Mouse (Mus musculus): ENCODE results near the gene Hdac5. TPM values are rescaled to one million over a fixed set of nuclear protein-coding genes. Genes with fewer than 3 reads are reported as not detected.
A peak's percentile ranks its signal among the peaks of the same experiment; 100 is the strongest.

The Hdac5 gene
- polyA plus RNA-seq, 1 experiment, result 194 TPM

DNA sequence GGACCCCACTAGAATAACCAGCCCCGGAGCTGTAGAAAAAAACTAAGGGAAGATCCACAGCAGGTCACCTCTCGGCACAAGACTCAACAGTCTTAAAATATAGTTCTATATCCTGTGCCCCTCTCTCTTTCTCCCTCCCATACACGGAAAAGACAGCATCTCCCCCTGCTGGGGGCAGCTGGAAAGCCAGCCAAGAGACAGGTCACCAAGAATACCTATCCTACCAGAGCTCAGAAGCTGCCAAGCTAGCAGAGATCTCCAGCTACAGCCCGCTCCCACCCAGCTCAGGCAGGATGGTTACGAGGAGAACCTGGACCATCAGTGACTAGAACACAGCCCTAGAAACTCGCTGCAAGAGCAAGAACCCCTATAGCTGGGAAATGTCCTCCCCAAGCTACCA is 6.8 kb downstream of the Hdac5 start:
- no peaks in the 10 kb centered on the region for H3K27me3 ChIP-seq (ENCODE audit: control insufficient read depth, insufficient read depth, low read length)
- TF ChIP-seq POLR2A (IDR thresholded peaks at IDR 0.05; ENCODE audit: borderline replicate concordance, insufficient read depth, low read length), result no peak
- TF ChIP-seq CTCF (IDR thresholded peaks at IDR 0.05; ENCODE audit: borderline replicate concordance, insufficient read depth, low read depth, low read length), result 0 out of 2 replicates have a peak, but pooled peaks have one; percentile 21
- H3K4me3 ChIP-seq (replicated peaks; ENCODE audit: insufficient read depth, low read depth, low read length), result no peak overlapping the region
- DNase-seq, result peak; percentile 34 to 43
- no peak overlapping the region for H3K27ac ChIP-seq (ENCODE audit: insufficient read depth, low read length)
- H3K4me1 ChIP-seq (ENCODE audit: control insufficient read depth, insufficient read depth, low read length), result peaks cover 79% of the 10 kb centered on the region
- WGBS, result 39% methylated on average over 6 of the region's 6 CpGs

- TF ChIP-seq CTCF (IDR thresholded peaks at IDR 0.05; ENCODE audit: borderline replicate concordance, insufficient read depth, low read depth, low read length), result no peak
- TF ChIP-seq POLR2A (IDR thresholded peaks at IDR 0.05; ENCODE audit: borderline replicate concordance, insufficient read depth, low read length), result no peak
- peak overlapping the region; percentile 17; the same call in 1 of the 2 replicates for H3K27ac ChIP-seq (ENCODE audit: insufficient read depth, low read length)
- peak; percentile 58 to 65 for DNase-seq
- no peaks in the 10 kb centered on the region for H3K27me3 ChIP-seq (ENCODE audit: control insufficient read depth, insufficient read depth, low read length)
- H3K4me1 ChIP-seq (ENCODE audit: control insufficient read depth, insufficient read depth, low read length), result peaks cover 87% of the 10 kb centered on the region
- H3K4me3 ChIP-seq (replicated peaks; ENCODE audit: insufficient read depth, low read depth, low read length), result no peak overlapping the region
- 20% methylated on average over 8 of the region's 8 CpGs for WGBS
Measured at GRCm38 (mm10) chr11:102221954-102222351, 8.0 kb downstream of the Hdac5 start.

DNA sequence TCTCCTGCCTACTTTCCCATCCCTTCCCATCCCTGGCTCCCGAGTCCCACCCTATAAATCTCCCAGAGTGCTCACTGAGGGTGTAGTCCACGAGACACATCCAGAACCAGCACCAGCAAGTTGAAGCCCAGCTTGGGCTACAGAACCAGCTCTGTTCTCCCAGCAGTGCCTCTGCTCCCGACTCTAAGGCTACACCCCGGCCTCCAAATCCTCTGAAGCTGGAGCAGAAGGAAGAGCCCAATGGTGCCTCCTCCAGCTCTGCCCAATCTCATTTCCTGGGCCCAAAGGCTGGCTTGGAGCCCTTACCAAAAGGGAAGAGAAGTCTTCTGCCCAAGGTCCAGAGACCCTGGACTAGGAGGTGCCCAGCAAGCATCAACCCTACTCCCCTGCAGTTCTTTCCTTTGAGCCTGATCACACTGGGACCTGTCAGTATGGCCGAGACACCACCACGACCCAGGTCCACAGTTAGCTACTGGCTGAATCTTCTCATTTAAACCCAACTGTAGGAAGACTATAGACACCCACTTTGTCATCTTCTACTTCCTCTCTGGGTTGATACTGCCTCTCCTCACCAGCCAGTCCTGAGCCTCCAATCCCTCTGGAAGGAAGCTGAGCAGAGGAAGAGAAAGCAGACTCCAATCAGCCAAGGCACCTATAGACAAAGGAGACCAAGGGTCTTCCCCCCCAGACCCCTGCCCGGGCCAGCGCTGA is 8.6 kb downstream of the Hdac5 start:
- 67% methylated on average over 8 of the region's 8 CpGs for WGBS
- peak overlapping the region; percentile 17; the same call in 1 of the 2 replicates for H3K27ac ChIP-seq (ENCODE audit: insufficient read depth, low read length)
- peaks cover 84% of the 10 kb centered on the region for H3K4me1 ChIP-seq (ENCODE audit: control insufficient read depth, insufficient read depth, low read length)
- TF ChIP-seq POLR2A (IDR thresholded peaks at IDR 0.05; ENCODE audit: borderline replicate concordance, insufficient read depth, low read length) (no peak), CTCF (IDR thresholded peaks at IDR 0.05; ENCODE audit: borderline replicate concordance, insufficient read depth, low read depth, low read length) (no peak)
- H3K27me3 ChIP-seq (ENCODE audit: control insufficient read depth, insufficient read depth, low read length), result no peaks in the 10 kb centered on the region
- H3K4me3 ChIP-seq (replicated peaks; ENCODE audit: insufficient read depth, low read depth, low read length), result no peak overlapping the region
- peak; percentile 6 to 30 for DNase-seq

- TF ChIP-seq POLR2A (IDR thresholded peaks at IDR 0.05; ENCODE audit: borderline replicate concordance, insufficient read depth, low read length) (no peak), CTCF (IDR thresholded peaks at IDR 0.05; ENCODE audit: borderline replicate concordance, insufficient read depth, low read depth, low read length) (no peak)
- DNase-seq, result peak; percentile 43
- Histone ChIP-seq H3K27ac (ENCODE audit: insufficient read depth, low read length) (no peak overlapping the region), H3K4me1 (ENCODE audit: control insufficient read depth, insufficient read depth, low read length) (peaks cover 83% of the 10 kb centered on the region), H3K27me3 (ENCODE audit: control insufficient read depth, insufficient read depth, low read length) (no peaks in the 10 kb centered on the region), H3K4me3 (replicated peaks; ENCODE audit: insufficient read depth, low read depth, low read length) (no peak overlapping the region)
- 32% methylated on average over 6 of the region's 6 CpGs for WGBS
Measured at GRCm38 (mm10) chr11:102220451-102220850, 9.5 kb downstream of the Hdac5 start.

DNA sequence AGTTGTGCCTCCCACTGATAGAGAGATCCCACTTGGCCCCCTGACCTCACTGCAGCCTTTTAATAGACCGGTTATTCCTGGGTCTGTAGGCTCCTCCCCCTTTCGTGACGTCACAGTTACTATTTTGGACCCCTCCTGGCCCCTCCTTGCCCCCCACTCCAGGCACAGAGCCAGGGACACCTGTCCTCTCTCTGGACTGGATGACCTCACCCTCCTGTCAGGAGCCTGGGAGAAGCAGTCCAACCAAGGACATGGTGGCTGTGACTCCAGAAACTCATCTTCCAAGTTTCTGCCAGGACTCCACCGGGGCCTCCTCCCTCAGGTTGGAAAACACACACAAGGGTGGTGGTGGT is 10.0 kb downstream of the Hdac5 start:
- WGBS, result 19% methylated on average over 4 of the region's 4 CpGs
- peak overlapping the region; percentile 69 for H3K27ac ChIP-seq (ENCODE audit: insufficient read depth, low read length)

DNA sequence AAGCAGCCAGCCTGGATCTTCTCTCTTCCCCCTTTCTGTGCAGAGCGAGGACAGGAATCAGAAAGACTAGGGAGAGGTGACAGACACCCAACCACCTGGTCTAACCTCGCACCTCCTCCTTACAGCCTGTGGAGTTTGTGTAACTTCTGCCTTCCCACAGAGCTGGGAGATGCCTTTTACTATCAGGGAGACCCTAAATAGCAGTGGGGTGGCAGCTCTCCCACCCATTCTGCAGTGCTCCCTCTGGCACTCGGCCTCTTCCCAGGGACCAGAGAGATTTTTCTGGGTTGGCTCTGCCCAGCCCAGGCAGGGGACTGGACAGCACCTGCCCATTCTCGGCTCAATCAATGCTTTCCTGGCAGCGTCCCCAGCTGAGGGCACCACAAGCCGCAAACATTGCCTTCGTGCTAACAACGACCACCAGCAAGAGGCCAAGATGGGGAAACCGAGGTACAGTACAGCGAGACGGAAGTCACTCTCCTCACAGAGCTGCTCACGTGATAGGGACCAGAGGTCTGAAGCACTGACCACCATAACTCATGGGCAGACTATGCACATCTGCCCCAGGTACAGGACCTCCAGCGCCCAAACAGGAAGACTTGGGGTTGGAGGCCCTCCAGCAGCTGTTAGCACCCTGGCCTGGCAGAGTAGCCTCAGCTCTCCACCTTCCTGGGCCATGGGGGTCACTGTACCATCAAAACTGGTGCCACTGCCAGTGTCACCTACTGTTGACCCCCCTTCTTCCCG is 10.5 kb downstream of the Hdac5 start:
- peak; percentile 72 to 74 for DNase-seq
- H3K4me3 ChIP-seq (replicated peaks; ENCODE audit: insufficient read depth, low read depth, low read length), result peak overlapping the region; percentile 15
- H3K4me1 ChIP-seq (ENCODE audit: control insufficient read depth, insufficient read depth, low read length), result peaks cover 85% of the 10 kb centered on the region
- TF ChIP-seq CTCF (IDR thresholded peaks at IDR 0.05; ENCODE audit: borderline replicate concordance, insufficient read depth, low read depth, low read length) (no peak), POLR2A (IDR thresholded peaks at IDR 0.05; ENCODE audit: borderline replicate concordance, insufficient read depth, low read length) (no peak)
- H3K27ac ChIP-seq (ENCODE audit: insufficient read depth, low read length), result peak overlapping the region; percentile 69
- WGBS, result 22% methylated on average over 14 of the region's 14 CpGs
- no peaks in the 10 kb centered on the region for H3K27me3 ChIP-seq (ENCODE audit: control insufficient read depth, insufficient read depth, low read length)

More for the DNA sequence above, 10.0 kb downstream of the Hdac5 start:
- DNase-seq, result peak; percentile 68
- no peak overlapping the region for H3K4me3 ChIP-seq (replicated peaks; ENCODE audit: insufficient read depth, low read depth, low read length)
- no peaks in the 10 kb centered on the region for H3K27me3 ChIP-seq (ENCODE audit: control insufficient read depth, insufficient read depth, low read length)
- peaks cover 85% of the 10 kb centered on the region for H3K4me1 ChIP-seq (ENCODE audit: control insufficient read depth, insufficient read depth, low read length)
- no peak for TF ChIP-seq POLR2A (IDR thresholded peaks at IDR 0.05; ENCODE audit: borderline replicate concordance, insufficient read depth, low read length)
- no peak for TF ChIP-seq CTCF (IDR thresholded peaks at IDR 0.05; ENCODE audit: borderline replicate concordance, insufficient read depth, low read depth, low read length)

DNA sequence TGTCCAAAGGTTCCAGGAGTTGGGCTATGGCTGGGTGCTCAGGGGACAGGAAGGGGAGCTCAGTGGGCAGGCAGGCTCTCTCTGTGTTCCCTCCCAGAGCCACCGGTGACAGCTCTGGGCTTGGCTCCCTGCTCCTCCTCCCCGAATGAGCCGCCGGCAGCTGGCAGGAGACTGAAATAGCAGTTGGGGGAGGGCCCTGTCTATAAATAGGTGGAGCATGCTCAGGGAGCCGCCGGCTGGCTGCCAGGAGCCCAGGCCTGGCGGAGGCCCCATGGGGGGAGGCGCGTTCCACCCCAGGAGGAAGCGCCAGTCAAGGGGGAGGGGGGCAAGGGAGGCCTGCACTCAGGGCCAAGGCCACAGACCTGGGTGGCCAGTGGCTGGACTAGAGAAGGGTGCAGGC is 11.2 kb downstream of the Hdac5 start:
- WGBS, result under 1% methylated on average over 10 of the region's 10 CpGs

More for the DNA sequence above, 11.2 kb downstream of the Hdac5 start:
- Histone ChIP-seq H3K4me3 (replicated peaks; ENCODE audit: insufficient read depth, low read depth, low read length) (peak overlapping the region; percentile 52), H3K4me1 (ENCODE audit: control insufficient read depth, insufficient read depth, low read length) (peaks cover 85% of the 10 kb centered on the region), H3K27me3 (ENCODE audit: control insufficient read depth, insufficient read depth, low read length) (no peaks in the 10 kb centered on the region), H3K27ac (ENCODE audit: insufficient read depth, low read length) (peak overlapping the region; percentile 93)
- peak; percentile 95 to 97 for DNase-seq
- TF ChIP-seq CTCF (IDR thresholded peaks at IDR 0.05; ENCODE audit: borderline replicate concordance, insufficient read depth, low read depth, low read length) (no peak), POLR2A (IDR thresholded peaks at IDR 0.05; ENCODE audit: borderline replicate concordance, insufficient read depth, low read length) (peak; percentile 52; the same call in 1 of the 2 replicates)

Data from cerebellum, adult 2 months (tissue).